Mouse (Mus musculus) intestine, embryonic 15.5 days (tissue): ENCODE data around the gene Cypt14. TPM values are rescaled to one million over a fixed set of nuclear protein-coding genes. Genes with fewer than 3 reads are reported as not detected.
"Not testable (repeated sequence)": the region's sequence is repeated elsewhere in the genome, so short reads cannot be mapped to it uniquely, and the experiment has no call there.

Experiments used
- ATAC-seq: fragments of 200-750 bp; cut with Nextera tagmentation; 2 replicates; pipeline ENCODE4 v1.8.0; 2017; ENCODE audit warnings: moderate TSS enrichment, moderate library complexity
- H3K27ac ChIP-seq: fragments of 300-500 bp; sonication (generic); 2 replicates; pipeline ENCODE4 v1.5.1; 2015; ENCODE audit warnings: mild to moderate bottlenecking, inconsistent platforms
- H3K27me3 ChIP-seq: fragments of 300-500 bp; sonication (generic); replicated peaks from 2 replicates; pipeline ENCODE4 v1.6.1; 2015; ENCODE audit warnings: inconsistent platforms
- H3K36me3 ChIP-seq: fragments of 300-500 bp; sonication (generic); 2 replicates; pipeline ENCODE4 v1.6.1; 2015; ENCODE audit warnings: inconsistent platforms
- H3K4me1 ChIP-seq: fragments of 300-500 bp; sonication (generic); replicated peaks from 2 replicates; pipeline ENCODE4 v1.6.1; 2015; ENCODE audit warnings: inconsistent platforms
- H3K4me2 ChIP-seq: fragments of 300-500 bp; sonication (generic); replicated peaks from 2 replicates; pipeline ENCODE4 v1.6.1; 2015; ENCODE audit warnings: mild to moderate bottlenecking, inconsistent platforms
- H3K4me3 ChIP-seq: fragments of 300-500 bp; sonication (generic); replicated peaks from 2 replicates; pipeline ENCODE4 v1.5.1; 2015; ENCODE audit warnings: inconsistent platforms
- H3K9ac ChIP-seq: fragments of 300-500 bp; sonication (generic); 2 replicates; pipeline ENCODE4 v1.6.1; 2015; ENCODE audit warnings: inconsistent platforms
- H3K9me3 ChIP-seq: fragments of 300-500 bp; sonication (generic); 2 replicates; pipeline ENCODE4 v1.6.1; 2016; ENCODE audit warnings: inconsistent platforms
- WGBS: fragments of 180-500 bp; shearing (Covaris S2); methylation state at CpG from one replicate; pipeline ENCODE4 v1.1.7; 2015; 5-methylcytosine and 5-hydroxymethylcytosine counted together
- polyA plus RNA-seq: library from polyadenylated mRNA; unstranded; fragments of >200 nt; fragmentation: Nextera tagmentation; extraction: Ambion mirVana; gene quantifications from 2 replicates; pipeline ENCODE4 v1.2.1, GENCODE M21; 2015

Gene Cypt14
- not detected in 2 replicates for polyA plus RNA-seq

GRCm38 (mm10) chrX:39863504-39863903, at the start of gene Cypt14:
TSS of gene Cypt14 (minus strand) at chrX:39863604.
- H3K9me3 ChIP-seq, H3K4me1 ChIP-seq, H3K36me3 ChIP-seq, H3K27ac ChIP-seq, H3K27me3 ChIP-seq, H3K9ac ChIP-seq, H3K4me2 ChIP-seq, H3K4me3 ChIP-seq, ATAC-seq: not testable (repeated sequence)
- WGBS: 63% methylated on average over 2 of the region's 2 CpGs
